Mouse (Mus musculus) heart, embryonic 11.5 days (tissue): ENCODE measurements around the gene Tmem220. TPM values are rescaled to one million over a fixed set of nuclear protein-coding genes. Genes with fewer than 3 reads are reported as not detected.

ENCODE experiments used
- polyA plus RNA-seq: library from polyadenylated mRNA; unstranded; fragments of >200 nt; fragmentation: Nextera tagmentation; extraction: Ambion mirVana; gene quantifications from 2 replicates; pipeline ENCODE4 v1.2.1, GENCODE M21; 2014

The Tmem220 gene
- polyA plus RNA-seq, 1 experiment from 2014 or later: 0.87 TPM

Other genes starting within 250 kb of the Tmem220 start
- gene Pirt, start 113.2 kb upstream of the Tmem220 start, polyA plus RNA-seq: 10.0 and 10.5 TPM in 2 replicates
- 0.16 TPM in 1 of 2 replicates, not detected in the other for gene Tmem238l, start 68.5 kb upstream of the Tmem220 start, polyA plus RNA-seq
- 18.9 and 21.2 TPM in 2 replicates for gene Adprm, start 27.4 kb downstream of the Tmem220 start, polyA plus RNA-seq
- 24.2 and 24.9 TPM in 2 replicates for gene Sco1, start 27.5 kb downstream of the Tmem220 start, polyA plus RNA-seq
- gene Myh3, start 53.1 kb downstream of the Tmem220 start, polyA plus RNA-seq: 0.44 and 0.56 TPM in 2 replicates
- gene Myh2, start 145.9 kb downstream of the Tmem220 start, polyA plus RNA-seq: not detected in 2 replicates
- gene Myh1, start 174.9 kb downstream of the Tmem220 start, polyA plus RNA-seq: 0.11 and 0.13 TPM in 2 replicates
- gene Myh4, start 212.9 kb downstream of the Tmem220 start, polyA plus RNA-seq: not detected in 2 replicates